Mouse (Mus musculus): ENCODE results near the gene Ticam1. TPM values are rescaled to one million over a fixed set of nuclear protein-coding genes. Genes with fewer than 3 reads are reported as not detected.
A peak's percentile ranks its signal among the peaks of the same experiment; 100 is the strongest.

Gene Ticam1
- total and polyA plus RNA-seq, 3 experiments = 6.4 to 18.6 (median 17.6) TPM

DNA sequence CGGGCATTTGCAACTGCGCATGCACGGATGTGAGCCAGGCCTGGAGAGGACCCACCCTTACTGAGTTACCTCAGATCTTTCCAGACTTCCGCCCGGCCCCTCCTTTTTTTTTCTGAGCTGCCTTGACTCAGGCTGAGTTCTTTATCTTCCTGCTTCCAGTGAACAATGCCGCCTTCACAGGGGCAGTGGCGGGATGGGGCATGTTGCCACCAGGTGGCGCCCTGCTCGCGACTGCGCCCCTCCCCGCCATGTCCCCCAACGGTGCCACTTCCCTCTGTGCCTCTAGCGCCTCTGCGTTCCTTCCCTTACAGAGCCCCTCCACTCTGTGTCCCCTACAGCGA is 14.6 kb upstream of the Ticam1 start:
- no peaks in the 10 kb centered on the region for H3K27me3 ChIP-seq (replicated peaks)
- peak overlapping the region in 2 of 3 experiments; percentile 28 to 46 for H3K4me3 ChIP-seq (replicated peaks in 1 of 3; ENCODE audit: low read depth in 2 of 3, low read length in 2 of 3, poor library complexity in 1 of 3)
- peaks cover 5 to 13% of the 10 kb centered on the region in 2 experiments for H3K36me3 ChIP-seq (replicated peaks in 1 of 2; ENCODE audit: control insufficient read depth in 1 of 2, insufficient read depth in 1 of 2, low read length in 1 of 2)
- in situ Hi-C loops (cut with MboI; ENCODE audit: low pct_ligation_motif_present, low pct_unique_long_range_greater_than_20kb, low sequenced_read_pairs) (no loop called here), dilution Hi-C loops (cut with MboI; ENCODE audit: extremely low pct_ligation_motif_present, extremely low pct_unique_long_range_greater_than_20kb, low sequenced_read_pairs) (no loop called here)
- TF ChIP-seq RCOR1 (conservative IDR thresholded peaks at IDR 0.05; ENCODE audit: low read depth, low read length) (no peak), CTCF (conservative IDR thresholded peaks at IDR 0.05 in 1 of 2, IDR thresholded peaks at IDR 0.05 in 1 of 2; ENCODE audit: low read depth in 2 of 2, low read length in 2 of 2) (peak; percentile 33 to 92; a peak in 3 of 4 replicates), CHD2 (IDR thresholded peaks at IDR 0.05; ENCODE audit: low read length) (no peak), JUN (IDR thresholded peaks at IDR 0.05; ENCODE audit: insufficient read depth, low read depth, low read length) (no peak), CHD1 (IDR thresholded peaks at IDR 0.05; ENCODE audit: low read depth, low read length) (no peak), HCFC1 (IDR thresholded peaks at IDR 0.05; ENCODE audit: low read depth, low read length) (peak; percentile 75), MYC (IDR thresholded peaks at IDR 0.05; ENCODE audit: low read depth, low read length) (peak; percentile 45; the same call in 1 of the 2 replicates), E2F4 (IDR thresholded peaks at IDR 0.05; ENCODE audit: insufficient replicate concordance, low read depth, low read length) (no peak), ZC3H11A (IDR thresholded peaks at IDR 0.05; ENCODE audit: low read depth, low read length) (no peak), NELFE (IDR thresholded peaks at IDR 0.05; ENCODE audit: low read depth, low read length) (peak; percentile 30), ZNF384 (IDR thresholded peaks at IDR 0.05; ENCODE audit: low read depth, low read length) (peak; percentile 96), IRF4 (IDR thresholded peaks at IDR 0.05; ENCODE audit: low read depth, low read length) (peak; percentile 70), EP300 (IDR thresholded peaks at IDR 0.05; ENCODE audit: low read length) (no peak), MAZ (IDR thresholded peaks at IDR 0.05; ENCODE audit: low read depth, low read length) (peak; percentile 90), RAD21 (IDR thresholded peaks at IDR 0.05; ENCODE audit: low read depth, low read length) (peak; percentile 52), ELF1 (IDR thresholded peaks at IDR 0.05; ENCODE audit: low read depth, low read length) (peak; percentile 92), NRF1 (IDR thresholded peaks at IDR 0.05; ENCODE audit: low read depth, low read length) (peak; percentile 82), USF2 (conservative IDR thresholded peaks at IDR 0.05; ENCODE audit: low read depth, low read length) (no peak), ZMIZ1 (IDR thresholded peaks at IDR 0.05; ENCODE audit: low read depth, low read length) (no peak), PAX5 (IDR thresholded peaks at IDR 0.05; ENCODE audit: low read length) (no peak), ETS1 (conservative IDR thresholded peaks at IDR 0.05; ENCODE audit: low read depth, low read length) (0 out of 2 replicates have a peak, but pooled peaks have one; percentile 34), USF1 (IDR thresholded peaks at IDR 0.05; ENCODE audit: low read depth, low read length) (no peak), TCF12 (IDR thresholded peaks at IDR 0.05; ENCODE audit: low read depth, low read length) (peak; percentile 71), UBTF (IDR thresholded peaks at IDR 0.05; ENCODE audit: low read depth, low read length) (no peak), KAT2A (IDR thresholded peaks at IDR 0.05; ENCODE audit: insufficient replicate concordance, low read length) (0 out of 2 replicates have a peak, but pooled peaks have one; percentile 46), MAX (IDR thresholded peaks at IDR 0.05; ENCODE audit: low read length) (no peak), JUND (conservative IDR thresholded peaks at IDR 0.05; ENCODE audit: low read depth, low read length) (no peak), GABPA (IDR thresholded peaks at IDR 0.05; ENCODE audit: insufficient replicate concordance, low read depth, low read length) (no peak), POLR2A (IDR thresholded peaks at IDR 0.05; ENCODE audit: low read depth, low read length) (peak; percentile 53; the same call in 1 of the 2 replicates), BHLHE40 (IDR thresholded peaks at IDR 0.05; ENCODE audit: low read depth, low read length) (peak; percentile 3; the same call in 1 of the 2 replicates), MEF2A (IDR thresholded peaks at IDR 0.05; ENCODE audit: borderline replicate concordance, low read depth, low read length) (peak; percentile 59; the same call in 1 of the 2 replicates), ZKSCAN1 (IDR thresholded peaks at IDR 0.05; ENCODE audit: borderline replicate concordance, low read depth, low read length) (no peak), TBP (conservative IDR thresholded peaks at IDR 0.05; ENCODE audit: low read depth, low read length) (peak; percentile 75), SMC3 (IDR thresholded peaks at IDR 0.05; ENCODE audit: low read depth, low read length) (peak; percentile 83), POLR2AphosphoS2 (IDR thresholded peaks at IDR 0.05; ENCODE audit: low read depth, low read length) (no peak)
- peak overlapping the region; percentile 81 for H3K4me2 ChIP-seq (ENCODE audit: insufficient read depth, low read depth, poor library complexity, severe bottlenecking)
- DNase-seq (ENCODE audit: extremely low read depth) = peak; percentile 97
- no peaks in the 10 kb centered on the region for H3K9me3 ChIP-seq (replicated peaks; ENCODE audit: low read length)
- no peaks in the 10 kb centered on the region for H3K79me2 ChIP-seq (replicated peaks; ENCODE audit: control insufficient read depth, extremely low read depth, insufficient read depth, poor library complexity, severe bottlenecking)
- peak overlapping the region; percentile 77 for H3K9ac ChIP-seq (ENCODE audit: insufficient read depth, low read depth)
- peak overlapping the region; percentile 87 for H3K27ac ChIP-seq (ENCODE audit: insufficient read depth, low read depth)
- H3K4me1 ChIP-seq (ENCODE audit: control insufficient read depth in 1 of 2, insufficient read depth in 2 of 2) = peaks cover 24 to 59% of the 10 kb centered on the region in 2 experiments

All from CH12.LX (cell line).